Mouse (Mus musculus): ENCODE data around the gene Slc50a1. TPM values are rescaled to one million over a fixed set of nuclear protein-coding genes. Genes with fewer than 3 reads are reported as not detected.

The Slc50a1 gene
- polyA plus RNA-seq, 1 experiment from 2014 or later, result 34.7 TPM

GRCm38 (mm10) chr3:89226361-89226760 lies 44.0 kb downstream of the Slc50a1 start:
- peak overlapping the region; percentile 93 for H3K9ac ChIP-seq (ENCODE audit: low read length)
- peak overlapping the region; percentile 63 for H3K4me3 ChIP-seq (ENCODE audit: low read depth, low read length)
- ATAC-seq (ENCODE audit: low FRiP score) (no peak; the same call in none of the 2 replicates), DNase-seq (ENCODE audit: low spot score, missing footprints) (peak; percentile 94)
- H3K27ac ChIP-seq (ENCODE audit: low read depth, low read length), result peak overlapping the region; percentile 89
- WGBS, result 5% methylated on average over 11 of the region's 11 CpGs
- H3K4me2 ChIP-seq, result peak overlapping the region; percentile 83
- peaks cover 9% of the 10 kb centered on the region; the same call in 1 of the 2 replicates for H3K36me3 ChIP-seq (ENCODE audit: control insufficient read depth, insufficient read depth, low read length)
- H3K27me3 ChIP-seq (ENCODE audit: control insufficient read depth, insufficient read depth, low read length), result no peaks in the 10 kb centered on the region
- peaks cover 43% of the 10 kb centered on the region for H3K4me1 ChIP-seq (ENCODE audit: control insufficient read depth, insufficient read depth, low read length)
- H3K9me3 ChIP-seq (ENCODE audit: control insufficient read depth, low read length), result no peaks in the 10 kb centered on the region

GRCm38 (mm10) chr3:89225918-89226317 lies 44.5 kb downstream of the Slc50a1 start:
- Histone ChIP-seq H3K9me3 (ENCODE audit: control insufficient read depth, low read length) (no peaks in the 10 kb centered on the region), H3K27ac (ENCODE audit: low read depth, low read length) (peak overlapping the region; percentile 89), H3K27me3 (ENCODE audit: control insufficient read depth, insufficient read depth, low read length) (no peaks in the 10 kb centered on the region), H3K36me3 (ENCODE audit: control insufficient read depth, insufficient read depth, low read length) (peaks cover 9% of the 10 kb centered on the region; the same call in 1 of the 2 replicates), H3K4me1 (ENCODE audit: control insufficient read depth, insufficient read depth, low read length) (peaks cover 46% of the 10 kb centered on the region), H3K4me2 (peak overlapping the region; percentile 83), H3K9ac (ENCODE audit: low read length) (peak overlapping the region; percentile 93), H3K4me3 (ENCODE audit: low read depth, low read length) (peak overlapping the region; percentile 63)
- peak; percentile 98 for DNase-seq (ENCODE audit: low spot score, missing footprints)
- ATAC-seq (ENCODE audit: low FRiP score), result peak; percentile 82
- 11% methylated on average over 4 of the region's 4 CpGs for WGBS

DNA sequence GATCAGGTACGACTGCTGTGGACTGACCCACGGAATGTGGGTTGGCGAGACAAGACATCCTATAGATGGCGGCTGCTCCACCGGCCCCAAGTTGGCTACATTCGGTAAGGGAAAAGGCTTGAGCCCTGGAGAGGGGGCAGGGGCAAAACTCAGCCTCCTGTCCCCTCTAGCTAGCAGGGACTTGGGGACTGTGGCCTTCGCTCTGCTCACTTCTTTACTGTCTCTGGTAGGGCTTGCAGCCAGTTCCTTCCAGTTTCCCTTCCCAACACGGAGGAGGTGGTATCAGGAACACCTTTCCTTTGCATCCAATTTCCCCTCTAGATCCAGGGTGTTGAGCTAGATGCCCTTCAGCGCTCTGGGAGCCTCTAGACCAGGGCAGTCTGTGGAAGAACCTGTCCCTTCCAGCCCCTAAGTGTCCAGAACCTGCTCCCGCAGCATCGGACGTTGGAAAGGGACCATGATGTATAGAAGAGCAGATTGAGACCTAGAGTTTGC lies 45.0 kb downstream of the Slc50a1 start:
- WGBS, result 19% methylated on average over 12 of the region's 12 CpGs
- Histone ChIP-seq H3K9ac (ENCODE audit: low read length) (peak overlapping the region; percentile 93), H3K9me3 (ENCODE audit: control insufficient read depth, low read length) (no peaks in the 10 kb centered on the region), H3K36me3 (ENCODE audit: control insufficient read depth, insufficient read depth, low read length) (peaks cover 9% of the 10 kb centered on the region; the same call in 1 of the 2 replicates), H3K4me1 (ENCODE audit: control insufficient read depth, insufficient read depth, low read length) (peaks cover 46% of the 10 kb centered on the region), H3K27ac (ENCODE audit: low read depth, low read length) (peak overlapping the region; percentile 89), H3K27me3 (ENCODE audit: control insufficient read depth, insufficient read depth, low read length) (no peaks in the 10 kb centered on the region), H3K4me2 (peak overlapping the region; percentile 83), H3K4me3 (ENCODE audit: low read depth, low read length) (peak overlapping the region; percentile 63)
- ATAC-seq (ENCODE audit: low FRiP score), result no peak; the same call in 1 of the 2 replicates
- DNase-seq (ENCODE audit: low spot score, missing footprints), result peak; percentile 92

DNA sequence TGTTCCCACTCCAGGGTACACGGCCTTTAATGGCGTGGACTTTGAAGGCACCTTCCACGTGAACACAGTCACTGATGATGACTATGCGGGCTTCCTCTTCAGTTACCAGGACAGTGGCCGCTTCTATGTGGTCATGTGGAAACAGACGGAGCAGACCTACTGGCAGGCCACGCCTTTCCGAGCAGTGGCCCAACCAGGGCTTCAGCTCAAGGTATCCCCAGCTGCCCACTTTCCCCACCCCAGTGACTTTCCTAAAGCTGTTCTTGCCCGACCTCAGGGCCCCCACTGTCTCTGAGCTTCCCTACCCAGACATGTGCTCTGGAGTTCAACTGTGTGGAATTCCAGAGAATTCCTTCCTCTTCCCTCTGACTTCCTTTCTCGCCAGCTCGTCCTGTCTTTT lies 45.6 kb downstream of the Slc50a1 start:
- peak overlapping the region; percentile 83 for H3K4me2 ChIP-seq
- peak; percentile 89 for DNase-seq (ENCODE audit: low spot score, missing footprints)
- peaks cover 9% of the 10 kb centered on the region; the same call in 1 of the 2 replicates for H3K36me3 ChIP-seq (ENCODE audit: control insufficient read depth, insufficient read depth, low read length)
- H3K4me3 ChIP-seq (ENCODE audit: low read depth, low read length), result peak overlapping the region; percentile 63
- ATAC-seq (ENCODE audit: low FRiP score), result no peak
- 33% methylated on average over 11 of the region's 11 CpGs for WGBS
- H3K4me1 ChIP-seq (ENCODE audit: control insufficient read depth, insufficient read depth, low read length), result peaks cover 46% of the 10 kb centered on the region
- peak overlapping the region; percentile 93 for H3K9ac ChIP-seq (ENCODE audit: low read length)
- H3K9me3 ChIP-seq (ENCODE audit: control insufficient read depth, low read length), result no peaks in the 10 kb centered on the region
- no peaks in the 10 kb centered on the region for H3K27me3 ChIP-seq (ENCODE audit: control insufficient read depth, insufficient read depth, low read length)
- H3K27ac ChIP-seq (ENCODE audit: low read depth, low read length), result peak overlapping the region; percentile 89

GRCm38 (mm10) chr3:89221167-89221566 lies 49.2 kb downstream of the Slc50a1 start:
- H3K4me2 ChIP-seq, result no peak overlapping the region
- no peak for DNase-seq (ENCODE audit: low spot score, missing footprints)
- no peak overlapping the region for H3K4me3 ChIP-seq (ENCODE audit: low read depth, low read length)
- ATAC-seq (ENCODE audit: low FRiP score), result no peak
- 80% methylated on average over 5 of the region's 5 CpGs for WGBS
- H3K9me3 ChIP-seq (ENCODE audit: control insufficient read depth, low read length), result no peaks in the 10 kb centered on the region
- H3K9ac ChIP-seq (ENCODE audit: low read length), result no peak overlapping the region
- H3K27ac ChIP-seq (ENCODE audit: low read depth, low read length), result no peak overlapping the region; the same call in 1 of the 2 replicates
- H3K27me3 ChIP-seq (ENCODE audit: control insufficient read depth, insufficient read depth, low read length), result no peaks in the 10 kb centered on the region
- peaks cover 47% of the 10 kb centered on the region for H3K4me1 ChIP-seq (ENCODE audit: control insufficient read depth, insufficient read depth, low read length)
- peaks cover 9% of the 10 kb centered on the region; the same call in 1 of the 2 replicates for H3K36me3 ChIP-seq (ENCODE audit: control insufficient read depth, insufficient read depth, low read length)

- Histone ChIP-seq H3K27me3 (ENCODE audit: control insufficient read depth, insufficient read depth, low read length) (no peaks in the 10 kb centered on the region), H3K4me1 (ENCODE audit: control insufficient read depth, insufficient read depth, low read length) (peaks cover 54% of the 10 kb centered on the region), H3K9me3 (ENCODE audit: control insufficient read depth, low read length) (no peaks in the 10 kb centered on the region), H3K9ac (ENCODE audit: low read length) (no peak overlapping the region; the same call in 1 of the 2 replicates), H3K4me2 (no peak overlapping the region), H3K27ac (ENCODE audit: low read depth, low read length) (peak overlapping the region; percentile 32; the same call in 1 of the 2 replicates), H3K36me3 (ENCODE audit: control insufficient read depth, insufficient read depth, low read length) (peaks cover 9% of the 10 kb centered on the region; the same call in 1 of the 2 replicates), H3K4me3 (ENCODE audit: low read depth, low read length) (no peak overlapping the region)
- ATAC-seq (ENCODE audit: low FRiP score) (no peak), DNase-seq (ENCODE audit: low spot score, missing footprints) (no peak)
- 50% methylated on average over 8 of the region's 8 CpGs for WGBS
Observed at GRCm38 (mm10) chr3:89219546-89219945, 50.8 kb downstream of the Slc50a1 start.

DNA sequence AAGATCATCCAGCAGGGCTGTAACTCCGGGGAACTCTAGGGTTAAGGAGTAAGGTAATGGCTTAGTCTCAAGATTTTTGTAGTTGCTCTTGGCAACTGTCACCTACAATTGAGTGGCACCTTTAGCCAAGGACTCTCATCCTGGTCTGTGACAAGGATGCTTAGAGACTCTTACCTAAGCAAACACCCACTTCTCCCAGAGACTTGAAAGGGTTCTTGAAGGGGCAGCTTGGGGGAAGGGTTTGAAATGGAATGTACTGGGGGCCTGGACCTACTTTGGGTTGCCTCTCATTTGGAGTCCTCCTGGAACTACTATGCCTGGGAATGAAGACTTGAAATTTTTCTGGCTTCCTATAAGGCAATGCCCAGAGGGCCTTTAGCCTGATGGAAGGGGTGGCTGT lies 52.1 kb downstream of the Slc50a1 start:
- H3K4me3 ChIP-seq (ENCODE audit: low read depth, low read length), result no peak overlapping the region
- H3K36me3 ChIP-seq (ENCODE audit: control insufficient read depth, insufficient read depth, low read length), result peaks cover 5% of the 10 kb centered on the region; the same call in 1 of the 2 replicates
- H3K9ac ChIP-seq (ENCODE audit: low read length), result no peak overlapping the region
- H3K9me3 ChIP-seq (ENCODE audit: control insufficient read depth, low read length), result no peaks in the 10 kb centered on the region
- H3K27me3 ChIP-seq (ENCODE audit: control insufficient read depth, insufficient read depth, low read length), result no peaks in the 10 kb centered on the region
- H3K4me1 ChIP-seq (ENCODE audit: control insufficient read depth, insufficient read depth, low read length), result peaks cover 43% of the 10 kb centered on the region
- no peak for ATAC-seq (ENCODE audit: low FRiP score)
- 85% methylated on average over 1 of the region's 1 CpGs for WGBS
- no peak overlapping the region for H3K4me2 ChIP-seq
- H3K27ac ChIP-seq (ENCODE audit: low read depth, low read length), result no peak overlapping the region; the same call in 1 of the 2 replicates
- DNase-seq (ENCODE audit: low spot score, missing footprints), result no peak

MicroRNAs encoded within 50 kb of the gene (microRNA counts, 519-probe panel; counts per million panel counts)
- 5,990 counts per million, percentile 81 among the panel's probes with 10 or more counts for microRNA mmu-miR-92b

Small RNA genes lying within 50 kb of the gene (microRNA-seq; reads per million reads assigned to microRNA genes)
- 20,320 reads per million, percentile 98 among the genes with 10 or more reads in this experiment for gene Mir92b

Other genes with a start within 250 kb of the Slc50a1 start
- gene Rusc1, start 177.3 kb downstream of the Slc50a1 start, polyA plus RNA-seq (2014; fragmentation: Nextera tagmentation; extraction: Ambion mirVana), result 25.2 and 28.0 TPM in 2 replicates
- not detected in 2 replicates for gene Gm43738, start 169.5 kb downstream of the Slc50a1 start, polyA plus RNA-seq (2014; fragmentation: Nextera tagmentation; extraction: Ambion mirVana)
- gene Fdps, start 168.6 kb downstream of the Slc50a1 start, polyA plus RNA-seq (2014; fragmentation: Nextera tagmentation; extraction: Ambion mirVana), result 342 TPM in 2 replicates
- gene Pklr, start 134.4 kb downstream of the Slc50a1 start, polyA plus RNA-seq (2014; fragmentation: Nextera tagmentation; extraction: Ambion mirVana), result 1.7 and 2.2 TPM in 2 replicates
- 4.5 and 4.7 TPM in 2 replicates for gene Hcn3, start 110.4 kb downstream of the Slc50a1 start, polyA plus RNA-seq (2014; fragmentation: Nextera tagmentation; extraction: Ambion mirVana)
- 24.1 and 29.5 TPM in 2 replicates for gene Clk2, start 105.8 kb downstream of the Slc50a1 start, polyA plus RNA-seq (2014; fragmentation: Nextera tagmentation; extraction: Ambion mirVana)
- gene Scamp3, start 93.1 kb downstream of the Slc50a1 start, polyA plus RNA-seq (2014; fragmentation: Nextera tagmentation; extraction: Ambion mirVana), result 74.4 and 77.2 TPM in 2 replicates
- gene Fam189b, start 87.4 kb downstream of the Slc50a1 start, polyA plus RNA-seq (2014; fragmentation: Nextera tagmentation; extraction: Ambion mirVana), result 16.5 and 20.2 TPM in 2 replicates
- gene Gba, start 67.6 kb downstream of the Slc50a1 start, polyA plus RNA-seq (2014; fragmentation: Nextera tagmentation; extraction: Ambion mirVana), result 41.4 and 45.9 TPM in 2 replicates
- 50.7 and 55.8 TPM in 2 replicates for gene Thbs3, start 55.4 kb downstream of the Slc50a1 start, polyA plus RNA-seq (2014; fragmentation: Nextera tagmentation; extraction: Ambion mirVana)
- gene Mtx1, start 43.5 kb downstream of the Slc50a1 start, polyA plus RNA-seq (2014; fragmentation: Nextera tagmentation; extraction: Ambion mirVana), result 174 and 179 TPM in 2 replicates
- gene Muc1, start 41.5 kb downstream of the Slc50a1 start, polyA plus RNA-seq (2014; fragmentation: Nextera tagmentation; extraction: Ambion mirVana), result 2.7 and 4.4 TPM in 2 replicates
- 261 and 270 TPM in 2 replicates for gene Krtcap2, start 24.6 kb downstream of the Slc50a1 start, polyA plus RNA-seq (2014; fragmentation: Nextera tagmentation; extraction: Ambion mirVana)
- gene Trim46, start 24.3 kb downstream of the Slc50a1 start, polyA plus RNA-seq (2014; fragmentation: Nextera tagmentation; extraction: Ambion mirVana), result 7.1 and 8.5 TPM in 2 replicates
- 83.0 and 87.2 TPM in 2 replicates for gene Dpm3, start 11.2 kb downstream of the Slc50a1 start, polyA plus RNA-seq (2014; fragmentation: Nextera tagmentation; extraction: Ambion mirVana)
- 12.2 and 12.5 TPM in 2 replicates for gene Efna1, start 10.6 kb upstream of the Slc50a1 start, polyA plus RNA-seq (2014; fragmentation: Nextera tagmentation; extraction: Ambion mirVana)
- gene Efna3, start 52.4 kb upstream of the Slc50a1 start, polyA plus RNA-seq (2014; fragmentation: Nextera tagmentation; extraction: Ambion mirVana), result 4.6 and 6.4 TPM in 2 replicates
- gene Efna4, start 67.5 kb upstream of the Slc50a1 start, polyA plus RNA-seq (2014; fragmentation: Nextera tagmentation; extraction: Ambion mirVana), result 15.3 and 17.5 TPM in 2 replicates
- 17.0 and 18.7 TPM in 2 replicates for gene Adam15, start 79.4 kb upstream of the Slc50a1 start, polyA plus RNA-seq (2014; fragmentation: Nextera tagmentation; extraction: Ambion mirVana)
- 0.33 TPM in 1 of 2 replicates, not detected in the other for gene Dcst2, start 91.4 kb upstream of the Slc50a1 start, polyA plus RNA-seq (2014; fragmentation: Nextera tagmentation; extraction: Ambion mirVana)
- gene Dcst1, start 94.7 kb upstream of the Slc50a1 start, polyA plus RNA-seq (2014; fragmentation: Nextera tagmentation; extraction: Ambion mirVana), result 0.23 and 0.40 TPM in 2 replicates
- 0.27 and 0.32 TPM in 2 replicates for gene Zbtb7b, start 124.2 kb upstream of the Slc50a1 start, polyA plus RNA-seq (2014; fragmentation: Nextera tagmentation; extraction: Ambion mirVana)
- 0.52 TPM in 1 of 2 replicates, not detected in the other for gene Lenep, start 132.2 kb upstream of the Slc50a1 start, polyA plus RNA-seq (2014; fragmentation: Nextera tagmentation; extraction: Ambion mirVana)
- gene Flad1, start 141.3 kb upstream of the Slc50a1 start, polyA plus RNA-seq (2014; fragmentation: Nextera tagmentation; extraction: Ambion mirVana), result 25.0 and 25.4 TPM in 2 replicates
- gene Cks1b, start 147.8 kb upstream of the Slc50a1 start, polyA plus RNA-seq (2014; fragmentation: Nextera tagmentation; extraction: Ambion mirVana), result 420 and 441 TPM in 2 replicates
- 23.4 and 26.2 TPM in 2 replicates for gene Shc1, start 147.9 kb upstream of the Slc50a1 start, polyA plus RNA-seq (2014; fragmentation: Nextera tagmentation; extraction: Ambion mirVana)
- gene Pygo2, start 159.6 kb upstream of the Slc50a1 start, polyA plus RNA-seq (2014; fragmentation: Nextera tagmentation; extraction: Ambion mirVana), result 47.2 and 52.5 TPM in 2 replicates
- 7.5 and 8.3 TPM in 2 replicates for gene Pbxip1, start 166.1 kb upstream of the Slc50a1 start, polyA plus RNA-seq (2014; fragmentation: Nextera tagmentation; extraction: Ambion mirVana)
- gene Pmvk, start 184.0 kb upstream of the Slc50a1 start, polyA plus RNA-seq (2014; fragmentation: Nextera tagmentation; extraction: Ambion mirVana), result 67.1 and 69.7 TPM in 2 replicates
- 1.3 and 1.4 TPM in 2 replicates for gene Kcnn3, start 249.6 kb upstream of the Slc50a1 start, polyA plus RNA-seq (2014; fragmentation: Nextera tagmentation; extraction: Ambion mirVana)

Measured in midbrain, embryonic 11.5 days (tissue).